Mouse (Mus musculus): Measurements from ENCODE around the gene Dbr1. TPM values are rescaled to one million over a fixed set of nuclear protein-coding genes. Genes with fewer than 3 reads are reported as not detected.

Dbr1 gene
- polyA plus RNA-seq (2014; fragmentation: Illumina TruSeq; extraction: RNeasy Lipid Tissue Mini Kit (QIAGEN cat#74804); ENCODE audit: low replicate concordance) = 14.8 TPM

GRCm38 (mm10) chr9:99575677-99576480 is at the start of gene Dbr1:
TSS of gene Dbr1 (plus strand) at chr9:99575799.

DNA sequence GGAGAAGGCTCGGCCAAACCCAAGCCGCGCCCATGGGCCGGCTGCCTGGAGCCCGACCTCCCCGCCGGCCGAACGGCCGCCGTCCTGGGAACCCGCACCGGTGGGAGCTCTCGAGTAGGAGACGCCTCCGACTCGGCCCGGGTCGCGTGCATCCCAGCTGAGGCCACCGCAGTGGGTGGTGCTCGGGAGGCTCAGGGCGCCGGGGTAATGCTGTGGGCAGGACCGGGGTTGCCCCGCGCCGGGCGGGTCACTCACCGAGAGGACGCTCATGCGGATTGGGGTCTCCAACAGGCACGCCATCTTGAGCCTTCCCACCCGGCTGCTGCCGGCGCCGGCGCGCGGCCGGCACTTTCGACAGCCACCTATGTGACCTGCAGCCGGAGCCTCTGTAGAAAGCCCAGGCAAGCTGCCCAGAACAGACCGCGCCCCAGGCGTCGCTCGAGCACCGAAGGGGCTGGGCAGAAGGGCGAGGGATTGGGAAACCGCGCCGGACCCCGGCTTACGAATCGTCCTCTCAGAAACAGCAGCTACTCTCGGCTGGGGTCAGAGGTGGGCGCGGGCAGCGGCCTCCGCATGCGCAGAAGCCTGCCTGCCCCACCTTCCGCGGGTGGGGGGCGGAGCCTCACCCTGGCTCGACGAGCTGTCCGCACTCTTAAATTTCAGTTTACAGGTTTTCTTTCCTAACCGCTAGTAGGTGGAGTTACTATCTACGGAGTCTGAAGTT is 7.1 kb upstream of the Dbr1 start, which contains the start of gene Armc8:
Armc8 (minus strand) TSS at position 553 of the 724 bp plus-strand sequence.

GRCm38 (mm10) chr9:99612202-99612601 is 36.6 kb downstream of the Dbr1 start, which contains the start of gene A4gnt:
TSS of gene A4gnt (plus strand) at chr9:99612502.

GRCm38 (mm10) chr9:99629281-99630011 is 53.8 kb downstream of the Dbr1 start, which contains the start of gene Dzip1l:
TSS of gene Dzip1l (plus strand) at chr9:99629496.

Other genes starting within 250 kb of the Dbr1 start
- 0.19 TPM for gene Esyt3, start 217.2 kb upstream of the Dbr1 start, polyA plus RNA-seq (2014; fragmentation: Illumina TruSeq; extraction: RNeasy Lipid Tissue Mini Kit (QIAGEN cat#74804); ENCODE audit: low replicate concordance)
- 1.1 TPM for gene Mras, start 138.4 kb upstream of the Dbr1 start, polyA plus RNA-seq (2014; fragmentation: Illumina TruSeq; extraction: RNeasy Lipid Tissue Mini Kit (QIAGEN cat#74804); ENCODE audit: low replicate concordance)
- gene Nme9, start 124.3 kb upstream of the Dbr1 start, polyA plus RNA-seq (2014; fragmentation: Illumina TruSeq; extraction: RNeasy Lipid Tissue Mini Kit (QIAGEN cat#74804); ENCODE audit: low replicate concordance) = not detected
- 48.9 TPM for gene Armc8, start 6.9 kb upstream of the Dbr1 start, polyA plus RNA-seq (2014; fragmentation: Illumina TruSeq; extraction: RNeasy Lipid Tissue Mini Kit (QIAGEN cat#74804); ENCODE audit: low replicate concordance)
- 0.93 TPM for gene A4gnt, start 36.7 kb downstream of the Dbr1 start, polyA plus RNA-seq (2014; fragmentation: Illumina TruSeq; extraction: RNeasy Lipid Tissue Mini Kit (QIAGEN cat#74804); ENCODE audit: low replicate concordance)
- 0.22 TPM for gene Dzip1l, start 53.7 kb downstream of the Dbr1 start, polyA plus RNA-seq (2014; fragmentation: Illumina TruSeq; extraction: RNeasy Lipid Tissue Mini Kit (QIAGEN cat#74804); ENCODE audit: low replicate concordance)
- gene Cldn18, start 141.5 kb downstream of the Dbr1 start, polyA plus RNA-seq (2014; fragmentation: Illumina TruSeq; extraction: RNeasy Lipid Tissue Mini Kit (QIAGEN cat#74804); ENCODE audit: low replicate concordance) = not detected